Mouse (Mus musculus) ES-E14 (cell line): ENCODE data around the gene Atp6v1e2.

Source experiments
- CHD2 ChIP-seq: IDR thresholded peaks from 2 replicates; pipeline ENCODE4 v1.6.1; 2014; ENCODE audit warnings: mild to moderate bottlenecking, low read depth, low read length, inconsistent platforms
- HCFC1 ChIP-seq: IDR thresholded peaks from 2 replicates; pipeline ENCODE4 v1.6.1; 2012; ENCODE audit warnings: low read length, inconsistent platforms, borderline replicate concordance; ENCODE audit not compliant: insufficient read depth
- MAFK ChIP-seq: IDR thresholded peaks from 2 replicates; pipeline ENCODE4 v1.6.1; 2014; ENCODE audit warnings: mild to moderate bottlenecking, low read depth, low read length, inconsistent platforms; ENCODE audit not compliant: insufficient read depth
- ZC3H11A ChIP-seq: IDR thresholded peaks from 2 replicates; pipeline ENCODE4 v1.6.1; 2012; ENCODE audit warnings: low read depth, mild to moderate bottlenecking, inconsistent platforms, low read length, borderline replicate concordance
- ZNF384 ChIP-seq: IDR thresholded peaks from 2 replicates; pipeline ENCODE4 v1.6.1; 2012; ENCODE audit warnings: low read depth, low read length, inconsistent platforms

DNA sequence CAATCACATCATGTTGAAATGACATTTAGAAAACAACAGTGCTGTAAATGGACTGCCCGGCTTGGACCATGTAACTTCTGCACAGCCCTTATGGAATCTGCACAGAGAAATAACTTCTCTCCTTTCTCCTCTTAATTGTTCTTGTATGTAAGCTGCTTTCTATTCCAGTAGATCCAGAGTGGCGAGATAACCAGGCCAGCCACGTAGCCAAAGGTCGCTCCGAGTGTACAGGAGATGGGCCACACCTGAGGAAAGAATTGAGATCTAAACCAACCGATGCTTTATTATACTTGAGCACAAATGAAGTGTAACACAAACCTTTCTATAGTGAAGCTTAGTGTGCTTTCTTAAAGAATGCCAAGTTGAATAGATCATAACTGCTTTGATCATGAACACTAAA lies 49.6 kb upstream of the Atp6v1e2 start:
- no peak for TF ChIP-seq ZC3H11A
- TF ChIP-seq MAFK: no peak
- no peak for TF ChIP-seq ZNF384
- TF ChIP-seq HCFC1: no peak
- no peak for TF ChIP-seq CHD2
